Mouse (Mus musculus): ENCODE data around the gene Fam222a.

DNA sequence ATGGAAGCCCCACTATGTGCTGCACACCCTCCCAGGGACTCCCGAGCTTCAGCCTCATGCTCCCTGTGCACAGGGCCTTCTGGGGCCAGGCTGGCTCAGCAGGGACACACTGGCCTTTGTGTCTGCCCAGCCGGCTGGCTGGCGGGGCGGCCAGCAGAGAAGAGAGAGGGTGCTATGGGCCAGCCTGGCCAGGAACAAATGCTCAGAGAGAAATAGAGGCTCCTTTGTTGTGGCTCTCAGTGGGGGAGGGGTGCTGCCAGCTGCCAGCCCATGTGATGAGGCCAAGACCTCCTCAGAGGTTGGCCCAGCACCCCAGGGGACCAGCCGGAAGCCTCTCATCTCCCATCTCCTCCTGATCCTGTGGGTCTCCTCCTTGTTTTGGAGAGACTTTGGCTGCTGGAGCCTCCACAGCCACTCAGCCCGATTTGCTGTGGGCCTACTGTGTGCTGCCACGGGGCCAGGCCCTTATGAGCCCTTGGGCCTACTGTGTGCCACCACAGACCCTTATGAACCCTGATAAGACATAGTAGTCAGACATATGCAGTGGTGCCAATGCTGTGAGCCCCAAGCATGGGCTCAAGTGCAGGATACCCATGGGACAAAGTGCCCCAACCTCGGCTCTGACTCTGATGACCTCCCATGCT, 12.0 kb downstream of the Fam222a start:
- no peak for TF ChIP-seq CTCF (IDR thresholded peaks at IDR 0.05; ENCODE audit: low read depth)
- no peak for TF ChIP-seq EP300 (IDR thresholded peaks at IDR 0.05; ENCODE audit: low read depth)

Measured in heart, postnatal 0 days (tissue).